In genomic region chr13:75942731-75943130, GRCm38 (mm10) we compare ENCODE assay signal across 9 mouse cellular contexts. TPM values are rescaled to one million over a fixed set of nuclear protein-coding genes. Genes with fewer than 3 reads are reported as not detected.
DNase-seq lines count a peak whose midpoint lies in the region; ATAC-seq and TF ChIP-seq lines count a peak whose summit lies in the region.
"Had no signal": no experiment of that assay in that cellular context is flagged by ENCODE, and none has a peak within 500 bp of the region (broad histone marks: within the 10 kb centered on the region; RNA-seq: fewer than 3 reads in every experiment).

No protein-coding gene starts in this region.

- peaks cover 4% of the 10 kb centered on the region for H3K36me3 ChIP-seq in forebrain, postnatal 0 days (ENCODE audit: insufficient read depth)
- H3K36me3 ChIP-seq in limb, embryonic 11.5 days (ENCODE audit: control insufficient read depth, insufficient read depth, low read length) = peaks cover 4% of the 10 kb centered on the region
- H3K36me3 ChIP-seq in neural tube, embryonic 15.5 days = peaks cover 9% of the 10 kb centered on the region

- peak overlapping the region; percentile 97 for H3K9ac ChIP-seq in forebrain, postnatal 0 days
- peak overlapping the region; percentile 99 for H3K9ac ChIP-seq in limb, embryonic 11.5 days (ENCODE audit: low read length)
- peak overlapping the region; percentile 79 for H3K9ac ChIP-seq in neural tube, embryonic 15.5 days (replicated peaks)

- peak overlapping the region; percentile 66 for H3K4me2 ChIP-seq in forebrain, postnatal 0 days (ENCODE audit: low read depth)
- peak overlapping the region; percentile 62 for H3K4me2 ChIP-seq in limb, embryonic 11.5 days (ENCODE audit: low read depth, severe bottlenecking)
- peak overlapping the region; percentile 65 for H3K4me2 ChIP-seq in neural tube, embryonic 15.5 days

- DNase-seq in cerebellum, adult 2 months = no peak
- DNase-seq in ES-CJ7 (ENCODE audit: low read depth, low spot score) = peak; percentile 2
- no peak for DNase-seq in forebrain, postnatal 0 days
- peak; percentile 64 for DNase-seq in limb, embryonic 11.5 days (ENCODE audit: low spot score)
- DNase-seq in urinary bladder, postnatal 14 days (ENCODE audit: low spot score) = no peak

- no peak for ATAC-seq in cerebellum, adult (ENCODE audit: insufficient number of reproducible peaks, low FRiP score, low TSS enrichment)
- 0 out of 2 replicates have a peak, but pooled peaks have one; percentile 5 for ATAC-seq in forebrain, postnatal 0 days
- ATAC-seq in limb, embryonic 11.5 days (ENCODE audit: insufficient number of reproducible peaks, low FRiP score, low TSS enrichment, low read depth) = 0 out of 2 replicates have a peak, but pooled peaks have one; percentile 20
- peak; percentile 36 for ATAC-seq in neural tube, embryonic 15.5 days (ENCODE audit: low FRiP score)
- ATAC-seq in CD4-positive, CD25-positive, alpha-beta regulatory T cell, adult 4 months = no peak

- no peaks in the 10 kb centered on the region for H3K27me3 ChIP-seq in cerebellum, adult 2 months (ENCODE audit: control insufficient read depth, insufficient read depth, low read length)
- no peaks in the 10 kb centered on the region for H3K27me3 ChIP-seq in forebrain, postnatal 0 days (ENCODE audit: insufficient read depth, low read length)
- no peaks in the 10 kb centered on the region for H3K27me3 ChIP-seq in limb, embryonic 11.5 days (ENCODE audit: control insufficient read depth, insufficient read depth, low read length)
- H3K27me3 ChIP-seq in neural tube, embryonic 15.5 days (replicated peaks) = no peaks in the 10 kb centered on the region

- no peak for TF ChIP-seq POLR2A in cerebellum, adult 2 months (IDR thresholded peaks at IDR 0.05; ENCODE audit: borderline replicate concordance, insufficient read depth, low read length)

- H3K4me3 ChIP-seq in cerebellum, adult 2 months (replicated peaks; ENCODE audit: insufficient read depth, low read depth, low read length) = peak overlapping the region; percentile 76
- H3K4me3 ChIP-seq in forebrain, postnatal 0 days (ENCODE audit: low read depth, low read length) = peak overlapping the region; percentile 79
- peak overlapping the region; percentile 92 for H3K4me3 ChIP-seq in limb, embryonic 11.5 days (ENCODE audit: low read depth, low read length)
- H3K4me3 ChIP-seq in neural tube, embryonic 15.5 days (replicated peaks) = peak overlapping the region; percentile 82

- no peaks in the 10 kb centered on the region for H3K9me3 ChIP-seq in forebrain, postnatal 0 days (ENCODE audit: low read length)
- H3K9me3 ChIP-seq in limb, embryonic 11.5 days (ENCODE audit: control insufficient read depth, low read length) = no peaks in the 10 kb centered on the region
- no peaks in the 10 kb centered on the region for H3K9me3 ChIP-seq in neural tube, embryonic 15.5 days (replicated peaks)

- H3K4me1 ChIP-seq in cerebellum, adult 2 months (ENCODE audit: control insufficient read depth, insufficient read depth, low read length) = no peaks in the 10 kb centered on the region
- H3K4me1 ChIP-seq in forebrain, postnatal 0 days (ENCODE audit: insufficient read depth) = peaks cover 5% of the 10 kb centered on the region; the same call in 1 of the 2 replicates
- peaks cover 6% of the 10 kb centered on the region for H3K4me1 ChIP-seq in limb, embryonic 11.5 days (ENCODE audit: control insufficient read depth, insufficient read depth, low read length)
- peaks cover 22% of the 10 kb centered on the region for H3K4me1 ChIP-seq in neural tube, embryonic 15.5 days

- no peak for TF ChIP-seq CTCF in cerebellum, adult 2 months (IDR thresholded peaks at IDR 0.05; ENCODE audit: borderline replicate concordance, insufficient read depth, low read depth, low read length)
- TF ChIP-seq CTCF in forebrain, postnatal 0 days (IDR thresholded peaks at IDR 0.05; ENCODE audit: low read depth) = no peak

- H3K27ac ChIP-seq in cerebellum, adult 2 months (ENCODE audit: insufficient read depth, low read length) = no peak overlapping the region
- H3K27ac ChIP-seq in forebrain, postnatal 0 days (ENCODE audit: low read depth, low read length) = peak overlapping the region; percentile 99
- H3K27ac ChIP-seq in limb, embryonic 11.5 days (replicated peaks; ENCODE audit: low read depth, low read length) = peak overlapping the region; percentile 99
- peak overlapping the region; percentile 97 for H3K27ac ChIP-seq in neural tube, embryonic 15.5 days (replicated peaks)

- 1% methylated on average over 6 of the region's 6 CpGs for WGBS in cerebellum, adult 2 months
- WGBS in forebrain, postnatal 0 days = under 1% methylated on average over 6 of the region's 6 CpGs
- under 1% methylated on average over 6 of the region's 6 CpGs for WGBS in limb, embryonic 11.5 days
- WGBS in neural tube, embryonic 15.5 days = 1% methylated on average over 6 of the region's 6 CpGs

RNA-seq across cellular contexts. Expression of gene Rhobtb3, which starts 1.0 kb away (rescaled TPM):
- 14.9 and 17.2 TPM in 2 replicates for polyA plus RNA-seq in cerebellum, adult 2 months (2012; rRNA removed)
- total RNA-seq in forebrain, postnatal 0 days (2014; rRNA removed) = 42.7 and 52.0 TPM in 2 replicates
- 11.3 and 14.0 TPM in 2 replicates for polyA plus RNA-seq in forebrain, postnatal 0 days (2015; fragmentation: Nextera tagmentation; extraction: Ambion mirVana)
- 84.2 and 90.7 TPM in 2 replicates for polyA plus RNA-seq in limb, embryonic 11.5 days (2014; fragmentation: Nextera tagmentation; extraction: Ambion mirVana)
- polyA plus RNA-seq in neural tube, embryonic 15.5 days (2015; fragmentation: Nextera tagmentation; extraction: Ambion mirVana) = 17.6 and 18.3 TPM in 2 replicates
- under 1 TPM; 0.11 to 0.16 TPM for polyA plus RNA-seq in CD4-positive, CD25-positive, alpha-beta regulatory T cell, adult 4 months (2017; shearing (Covaris generic))

RNA-seq across cellular contexts. Expression of gene Spata9, which starts 24.2 kb away (rescaled TPM):
- polyA plus RNA-seq in cerebellum, adult 2 months (2012; rRNA removed) = 0.33 and 0.41 TPM in 2 replicates
- 2.4 and 4.7 TPM in 2 replicates for total RNA-seq in forebrain, postnatal 0 days (2014; rRNA removed)
- polyA plus RNA-seq in forebrain, postnatal 0 days (2015; fragmentation: Nextera tagmentation; extraction: Ambion mirVana) = 4.7 TPM in 2 replicates
- 0.43 and 0.68 TPM in 2 replicates for polyA plus RNA-seq in limb, embryonic 11.5 days (2014; fragmentation: Nextera tagmentation; extraction: Ambion mirVana)
- polyA plus RNA-seq in neural tube, embryonic 15.5 days (2015; fragmentation: Nextera tagmentation; extraction: Ambion mirVana) = 1.6 and 3.1 TPM in 2 replicates
- polyA plus RNA-seq in CD4-positive, CD25-positive, alpha-beta regulatory T cell, adult 4 months (2017; shearing (Covaris generic)) = not detected
- total RNA-seq: gastrocnemius, adult 8-10 months had no signal

Comparison
In these comparisons a context has a peak if more than half of its experiments do, and no peak if none do; other contexts are left out.
1. DNase-seq: peak in ES-CJ7 (single experiment) and limb, embryonic 11.5 days (single experiment); none in cerebellum, adult 2 months (0 of 2), forebrain, postnatal 0 days (single experiment) and urinary bladder, postnatal 14 days (single experiment).
2. ATAC-seq: peak in forebrain, postnatal 0 days (single experiment), limb, embryonic 11.5 days (single experiment) and neural tube, embryonic 15.5 days (single experiment); none in cerebellum, adult (single experiment) and CD4-positive, CD25-positive, alpha-beta regulatory T cell, adult 4 months (single experiment).
3. RNA of gene Rhobtb3, which starts 1.0 kb away (polyA plus RNA-seq): 84.2 to 90.7 TPM in limb, embryonic 11.5 days, 17.6 to 18.3 TPM in neural tube, embryonic 15.5 days, 14.9 to 17.2 TPM in cerebellum, adult 2 months and 11.3 to 14.0 TPM in forebrain, postnatal 0 days; 0.11 to 0.16 TPM in CD4-positive, CD25-positive, alpha-beta regulatory T cell, adult 4 months; every median in the first group is over 10 times any median in the second.
4. Peak in every context shown above with its lines, with median percentiles within 50 percentile points of each other: H3K4me3 ChIP-seq, H3K4me2 ChIP-seq and H3K9ac ChIP-seq.